Mouse (Mus musculus): ENCODE results near the gene Slc6a6. TPM values are rescaled to one million over a fixed set of nuclear protein-coding genes. Genes with fewer than 3 reads are reported as not detected.

Gene Slc6a6
- polyA plus RNA-seq, 1 experiment = 98.2 TPM

GRCm38 (mm10) chr6:91674757-91675350 lies 9.0 kb upstream of the Slc6a6 start:
- Histone ChIP-seq H3K79me2 (ENCODE audit: control insufficient read depth, insufficient read depth) (no peaks in the 10 kb centered on the region), H3ac (ENCODE audit: control insufficient read depth, insufficient read length) (no peak overlapping the region), H3K4me2 (ENCODE audit: low read depth) (no peak overlapping the region), H3K36me3 (ENCODE audit: control insufficient read depth, insufficient read depth) (no peaks in the 10 kb centered on the region), H3K27me3 (ENCODE audit: control insufficient read depth, insufficient read depth, insufficient read length) (no peaks in the 10 kb centered on the region), H3K4me3 (no peak overlapping the region)
- peak; percentile 9 to 68 (median 17) for TF ChIP-seq MYOG (IDR thresholded peaks at IDR 0.05; ENCODE audit: control insufficient read depth in 1 of 3, insufficient read depth in 1 of 3, insufficient read length in 2 of 3, low read depth in 2 of 3)
- peak in 2 of 3 experiments; percentile 68 to 73 for TF ChIP-seq MYOD1 (IDR thresholded peaks at IDR 0.05; ENCODE audit: control insufficient read depth in 1 of 3, insufficient read length in 2 of 3, low read depth in 2 of 3)
- TF ChIP-seq MAX (IDR thresholded peaks at IDR 0.05; ENCODE audit: low read depth) = no peak
- TF ChIP-seq USF1 (IDR thresholded peaks at IDR 0.05; ENCODE audit: low read depth) = no peak

- H3ac ChIP-seq (ENCODE audit: control insufficient read depth, insufficient read length) = no peak overlapping the region
- no peak overlapping the region for H3K4me2 ChIP-seq (ENCODE audit: low read depth)
- H3K4me3 ChIP-seq = no peak overlapping the region
- no peaks in the 10 kb centered on the region for H3K27me3 ChIP-seq (ENCODE audit: control insufficient read depth, insufficient read depth, insufficient read length)
- TF ChIP-seq MAX (IDR thresholded peaks at IDR 0.05; ENCODE audit: low read depth) (no peak), POLR2A (IDR thresholded peaks at IDR 0.05; ENCODE audit: insufficient read length, low read depth) (no peak), USF1 (IDR thresholded peaks at IDR 0.05; ENCODE audit: low read depth) (no peak), TCF12 (IDR thresholded peaks at IDR 0.05; ENCODE audit: insufficient read depth, poor library complexity, severe bottlenecking) (no peak), TCF3 (IDR thresholded peaks at IDR 0.05; ENCODE audit: insufficient read length, low read depth) (no peak), MYOG (IDR thresholded peaks at IDR 0.05; ENCODE audit: control insufficient read depth in 1 of 3, insufficient read depth in 1 of 3, insufficient read length in 2 of 3, low read depth in 2 of 3) (no peak), POLR2AphosphoS2 (IDR thresholded peaks at IDR 0.05; ENCODE audit: insufficient read length, low read depth) (no peak), MYOD1 (IDR thresholded peaks at IDR 0.05; ENCODE audit: control insufficient read depth in 1 of 3, insufficient read length in 2 of 3, low read depth in 2 of 3) (no peak), REST (IDR thresholded peaks at IDR 0.05; ENCODE audit: insufficient read depth, insufficient read length) (no peak), CEBPB (IDR thresholded peaks at IDR 0.05; ENCODE audit: insufficient read depth, poor library complexity, severe bottlenecking) (no peak), SRF (IDR thresholded peaks at IDR 0.05; ENCODE audit: control insufficient read depth, insufficient read length, low read depth) (no peak), E2F4 (IDR thresholded peaks at IDR 0.05; ENCODE audit: insufficient read depth) (no peak)
- no peaks in the 10 kb centered on the region for H3K36me3 ChIP-seq (ENCODE audit: control insufficient read depth, insufficient read depth)
- no peaks in the 10 kb centered on the region for H3K79me2 ChIP-seq (ENCODE audit: control insufficient read depth, insufficient read depth)
Observed at GRCm38 (mm10) chr6:91678506-91679094, 5.3 kb upstream of the Slc6a6 start.

GRCm38 (mm10) chr6:91679095-91679577 lies 4.7 kb upstream of the Slc6a6 start:
- no peak overlapping the region for H3K4me3 ChIP-seq

GRCm38 (mm10) chr6:91679716-91680115 lies 4.1 kb upstream of the Slc6a6 start:
- Histone ChIP-seq H3K36me3 (ENCODE audit: control insufficient read depth, insufficient read depth) (no peaks in the 10 kb centered on the region), H3K79me2 (ENCODE audit: control insufficient read depth, insufficient read depth) (peaks cover 7% of the 10 kb centered on the region)

More at GRCm38 (mm10) chr6:91679095-91679577, 4.7 kb upstream of the Slc6a6 start:
- H3ac ChIP-seq (ENCODE audit: control insufficient read depth, insufficient read length) = no peak overlapping the region
- peaks cover under 1% of the 10 kb centered on the region for H3K79me2 ChIP-seq (ENCODE audit: control insufficient read depth, insufficient read depth)
- no peaks in the 10 kb centered on the region for H3K36me3 ChIP-seq (ENCODE audit: control insufficient read depth, insufficient read depth)
- no peak for TF ChIP-seq REST (IDR thresholded peaks at IDR 0.05; ENCODE audit: insufficient read depth, insufficient read length)
- TF ChIP-seq SRF (IDR thresholded peaks at IDR 0.05; ENCODE audit: control insufficient read depth, insufficient read length, low read depth) = no peak
- TF ChIP-seq POLR2A (IDR thresholded peaks at IDR 0.05; ENCODE audit: insufficient read length, low read depth) = no peak
- no peak for TF ChIP-seq MAX (IDR thresholded peaks at IDR 0.05; ENCODE audit: low read depth)
- no peak for TF ChIP-seq POLR2AphosphoS2 (IDR thresholded peaks at IDR 0.05; ENCODE audit: insufficient read length, low read depth)
- TF ChIP-seq MYOD1 (IDR thresholded peaks at IDR 0.05; ENCODE audit: control insufficient read depth in 1 of 3, insufficient read length in 2 of 3, low read depth in 2 of 3) = no peak
- TF ChIP-seq TCF12 (IDR thresholded peaks at IDR 0.05; ENCODE audit: insufficient read depth, poor library complexity, severe bottlenecking) = no peak
- TF ChIP-seq TCF3 (IDR thresholded peaks at IDR 0.05; ENCODE audit: insufficient read length, low read depth) = no peak
- TF ChIP-seq CEBPB (IDR thresholded peaks at IDR 0.05; ENCODE audit: insufficient read depth, poor library complexity, severe bottlenecking) = no peak
- no peaks in the 10 kb centered on the region for H3K27me3 ChIP-seq (ENCODE audit: control insufficient read depth, insufficient read depth, insufficient read length)
- H3K4me2 ChIP-seq (ENCODE audit: low read depth) = no peak overlapping the region

More at GRCm38 (mm10) chr6:91679716-91680115, 4.1 kb upstream of the Slc6a6 start:
- no peak for TF ChIP-seq CEBPB (IDR thresholded peaks at IDR 0.05; ENCODE audit: insufficient read depth, poor library complexity, severe bottlenecking)
- no peak for TF ChIP-seq POLR2AphosphoS2 (IDR thresholded peaks at IDR 0.05; ENCODE audit: insufficient read length, low read depth)
- TF ChIP-seq MYOG (IDR thresholded peaks at IDR 0.05; ENCODE audit: control insufficient read depth in 1 of 3, insufficient read depth in 1 of 3, insufficient read length in 2 of 3, low read depth in 2 of 3) = no peak
- TF ChIP-seq E2F4 (IDR thresholded peaks at IDR 0.05; ENCODE audit: insufficient read depth) = no peak
- no peak for TF ChIP-seq TCF3 (IDR thresholded peaks at IDR 0.05; ENCODE audit: insufficient read length, low read depth)
- no peak for TF ChIP-seq POLR2A (IDR thresholded peaks at IDR 0.05; ENCODE audit: insufficient read length, low read depth)
- TF ChIP-seq MYOD1 (IDR thresholded peaks at IDR 0.05; ENCODE audit: control insufficient read depth in 1 of 3, insufficient read length in 2 of 3, low read depth in 2 of 3) = no peak
- TF ChIP-seq TCF12 (IDR thresholded peaks at IDR 0.05; ENCODE audit: insufficient read depth, poor library complexity, severe bottlenecking) = no peak
- no peak for TF ChIP-seq MAX (IDR thresholded peaks at IDR 0.05; ENCODE audit: low read depth)
- no peak for TF ChIP-seq USF1 (IDR thresholded peaks at IDR 0.05; ENCODE audit: low read depth)
- TF ChIP-seq SRF (IDR thresholded peaks at IDR 0.05; ENCODE audit: control insufficient read depth, insufficient read length, low read depth) = no peak
- TF ChIP-seq REST (IDR thresholded peaks at IDR 0.05; ENCODE audit: insufficient read depth, insufficient read length) = no peak
- H3ac ChIP-seq (ENCODE audit: control insufficient read depth, insufficient read length) = no peak overlapping the region
- H3K27me3 ChIP-seq (ENCODE audit: control insufficient read depth, insufficient read depth, insufficient read length) = no peaks in the 10 kb centered on the region
- no peak overlapping the region for H3K4me2 ChIP-seq (ENCODE audit: low read depth)
- H3K4me3 ChIP-seq = no peak overlapping the region

Data from myocyte (in vitro differentiated cells).